Mouse (Mus musculus) olfactory bulb, adult 2 months (tissue): ENCODE results near the gene Abcf1.
A peak's percentile ranks its signal among the peaks of the same experiment; 100 is the strongest.

Experiments
- CTCF ChIP-seq: fragments of 200-500 bp; IDR thresholded peaks from 2 replicates; pipeline ENCODE4 v1.5.1; 2012; ENCODE audit warnings: low read depth, mild to moderate bottlenecking, low read length, moderate library complexity; ENCODE audit not compliant: insufficient read depth
- POLR2A ChIP-seq: fragments of 200-500 bp; IDR thresholded peaks from 2 replicates; pipeline ENCODE4 v1.6.1; 2012; ENCODE audit warnings: mild to moderate bottlenecking, low read depth, low read length, moderate library complexity; ENCODE audit not compliant: insufficient read depth

DNA sequence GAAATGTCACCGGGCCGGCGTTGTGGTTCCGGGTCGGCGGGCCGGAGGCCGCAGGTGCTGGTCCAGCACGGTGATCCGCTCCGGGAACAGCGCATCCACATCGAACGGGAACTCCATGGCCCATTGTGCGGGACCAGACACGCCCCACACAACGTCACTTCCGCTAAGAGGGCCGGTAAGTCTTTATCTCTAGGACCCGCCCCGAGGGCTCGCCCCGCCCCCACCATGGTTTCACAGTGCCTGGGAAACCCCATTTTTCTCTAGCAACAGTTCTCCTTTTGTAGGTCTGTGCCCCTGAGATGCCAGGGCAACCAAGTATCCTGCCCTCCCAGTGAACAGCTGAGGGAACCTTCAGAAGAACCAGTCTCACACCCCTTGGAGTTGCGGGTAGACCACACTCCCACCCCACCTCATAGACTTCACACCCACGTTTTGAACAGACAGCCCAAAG, 59.6 kb downstream of the Abcf1 start, which contains the start of gene Atat1:
- peak; percentile 72 for TF ChIP-seq POLR2A
- no peak for TF ChIP-seq CTCF
